Mouse (Mus musculus) megakaryocyte, embryonic 14.5 days (primary cell): ENCODE data around the gene Nup133.

Source experiments
- FLI1 ChIP-seq: IDR thresholded peaks from 2 replicates; pipeline ENCODE4 v1.6.1; 2012; ENCODE audit warnings: low read length, inconsistent platforms, mixed read lengths
- GATA1 ChIP-seq: IDR thresholded peaks from 3 replicates; pipeline ENCODE4 v1.6.1; 2012; ENCODE audit warnings: mixed read lengths, low read length, inconsistent platforms, borderline replicate concordance

GRCm38 (mm10) chr8:123898576-123898975, 50.5 kb downstream of the Nup133 start:
- no peak for TF ChIP-seq GATA1
- no peak for TF ChIP-seq FLI1
